Comparison of ENCODE assay signal across 14 mouse cellular contexts in the genomic region with DNA sequence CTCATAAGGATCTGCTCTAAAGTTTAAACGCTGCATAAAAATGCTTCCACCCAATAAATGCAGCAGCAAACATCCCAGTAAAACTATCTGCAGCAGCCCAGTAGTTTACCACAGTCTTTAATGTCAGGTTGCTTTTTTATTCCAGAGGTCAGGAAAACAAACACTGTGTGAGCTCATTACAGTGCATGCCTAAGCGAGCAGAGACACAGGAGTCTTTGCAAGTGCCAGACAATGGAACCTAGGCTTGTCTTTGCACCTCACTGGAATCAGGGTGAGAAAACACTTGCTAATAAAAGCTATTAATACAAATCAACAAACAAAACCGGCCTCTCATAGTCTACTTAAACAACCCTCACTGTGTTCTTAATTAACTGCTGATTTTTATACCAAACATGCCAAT.
"Had no signal": no experiment of that assay in that cellular context is flagged by ENCODE, and none has a peak within 500 bp of the region (broad histone marks: within the 10 kb centered on the region; RNA-seq: fewer than 3 reads in every experiment).

No protein-coding gene starts in this region.

- H3K9ac ChIP-seq: limb, embryonic 13.5 days; liver, embryonic 14.5 days; neural tube, embryonic 13.5 days; stomach, embryonic 15.5 days had no signal

- H3K9me3 ChIP-seq: limb, embryonic 13.5 days; neural tube, embryonic 13.5 days; stomach, embryonic 15.5 days had no signal

- H3K27me3 ChIP-seq: limb, embryonic 13.5 days; neural tube, embryonic 13.5 days; stomach, embryonic 15.5 days had no signal

- H3K4me3 ChIP-seq: layer of hippocampus, adult 2 months; limb, embryonic 13.5 days; neural tube, embryonic 13.5 days; stomach, embryonic 15.5 days had no signal

- H3K27ac ChIP-seq: layer of hippocampus, adult 2 months; limb, embryonic 13.5 days; liver, embryonic 14.5 days; neural tube, embryonic 13.5 days; stomach, embryonic 15.5 days had no signal

- H3K36me3 ChIP-seq: limb, embryonic 13.5 days; neural tube, embryonic 13.5 days; stomach, embryonic 15.5 days had no signal

- H3K4me1 ChIP-seq: stomach, embryonic 15.5 days had no signal

- H3K4me2 ChIP-seq: limb, embryonic 13.5 days; neural tube, embryonic 13.5 days; stomach, embryonic 15.5 days had no signal

- DNase-seq: kidney, postnatal 10 days; kidney, postnatal 4 days; left cerebral cortex, postnatal 4 days; lung, adult 18-20 months; right cerebral cortex, adult 18-20 months; spleen, adult 18-20 months; thymus, adult 2 months; thymus, postnatal 25 days had no signal

- ATAC-seq: midbrain, embryonic 16.5 days had no signal
